Mouse (Mus musculus): ENCODE data around the gene Gm49336. TPM values are rescaled to one million over a fixed set of nuclear protein-coding genes. Genes with fewer than 3 reads are reported as not detected.

Gm49336 gene
- polyA plus RNA-seq (2017; shearing (Covaris generic)), result 46.1 TPM

GRCm38 (mm10) chr14:60251281-60252003 lies at the start of gene Gm49336, which contains the start of gene Nupl1:
Gene Gm49336 (minus strand): TSS chr14:60251507.
Gene Nupl1 (minus strand): TSS chr14:60251431.

GRCm38 (mm10) chr14:60264990-60265876 lies 13.9 kb upstream of the Gm49336 start, which contains the start of gene Mtmr6:
Gene Mtmr6 (plus strand): TSS chr14:60265228.

GRCm38 (mm10) chr14:60196884-60197283 lies 54.4 kb downstream of the Gm49336 start, which contains the start of gene Atp8a2:
Gene Atp8a2 (minus strand): TSS chr14:60197179.

Other genes starting within 250 kb of the Gm49336 start
- gene Atp8a2, start 54.3 kb downstream of the Gm49336 start, polyA plus RNA-seq (2017; shearing (Covaris generic)), result 5.2 TPM
- 0.35 TPM for gene Nupl1, start 76 bp downstream of the Gm49336 start, polyA plus RNA-seq (2017; shearing (Covaris generic))
- 66.3 TPM for gene Mtmr6, start 13.7 kb upstream of the Gm49336 start, polyA plus RNA-seq (2017; shearing (Covaris generic))
- gene Amer2, start 121.8 kb upstream of the Gm49336 start, polyA plus RNA-seq (2017; shearing (Covaris generic)), result 0.20 TPM

Data from effector memory CD4-positive, alpha-beta T cell, adult 7 months (primary cell).